Mouse (Mus musculus): ENCODE measurements around the gene Tbx3.

DNA sequence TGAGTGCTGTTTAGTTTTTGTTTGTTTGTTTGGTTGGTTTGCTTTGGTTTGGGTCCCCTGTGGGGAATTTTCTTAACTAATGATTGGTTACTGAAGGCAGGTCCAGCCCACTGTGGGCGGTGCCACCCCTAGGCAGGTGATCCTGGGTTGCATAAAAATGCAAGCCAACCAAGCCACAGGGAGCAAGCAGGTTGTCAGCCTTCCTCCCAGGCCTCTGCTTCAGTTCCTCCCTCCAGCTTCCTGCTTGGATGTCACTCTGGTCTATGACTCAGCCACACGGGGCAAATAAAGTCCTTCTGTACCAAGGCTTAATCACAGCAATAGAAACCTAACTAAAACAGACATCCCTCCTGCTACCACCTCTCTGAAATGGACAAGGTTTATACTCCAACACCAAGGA is 35.6 kb upstream of the Tbx3 start:
- no peak for TF ChIP-seq CTCF (IDR thresholded peaks at IDR 0.05; ENCODE audit: low read depth)
- TF ChIP-seq EP300 (optimal IDR thresholded peaks at IDR 0.05), result no peak

Data from stomach, postnatal 0 days (tissue).